Mouse (Mus musculus) myocyte (in vitro differentiated cells): ENCODE results near the gene Nek8. TPM values are rescaled to one million over a fixed set of nuclear protein-coding genes. Genes with fewer than 3 reads are reported as not detected.
A peak's percentile ranks its signal among the peaks of the same experiment; 100 is the strongest.
"Not testable (repeated sequence)": the region's sequence is repeated elsewhere in the genome, so short reads cannot be mapped to it uniquely, and the experiment has no call there.

Source experiments
- H3K27me3 ChIP-seq: one replicate; pipeline ENCODE4 v1.6.1; 2011; ENCODE audit not compliant: control insufficient read depth, insufficient read depth, insufficient read length
- H3K36me3 ChIP-seq: one replicate; pipeline ENCODE4 v1.6.1; 2011; ENCODE audit not compliant: control insufficient read depth, insufficient read depth
- H3K4me2 ChIP-seq: one replicate; pipeline ENCODE4 v1.6.1; 2011; ENCODE audit warnings: low read depth, control low read depth
- H3K4me3 ChIP-seq: one replicate; pipeline ENCODE4 v1.5.1; 2011; ENCODE audit warnings: mild to moderate bottlenecking, control low read depth, moderate library complexity
- H3K79me2 ChIP-seq: one replicate; pipeline ENCODE4 v1.6.1; 2011; ENCODE audit not compliant: control insufficient read depth, insufficient read depth
- H3ac ChIP-seq: one replicate; pipeline ENCODE4 v1.6.1; 2011; ENCODE audit not compliant: control insufficient read depth, insufficient read length
- CEBPB ChIP-seq: IDR thresholded peaks from 2 replicates; pipeline ENCODE4 v1.6.1; 2011; ENCODE audit warnings: mild to moderate bottlenecking, moderate library complexity; ENCODE audit not compliant: poor library complexity, insufficient read depth, severe bottlenecking
- E2F4 ChIP-seq: IDR thresholded peaks from one replicate; pipeline ENCODE4 v1.6.1; 2011; ENCODE audit warnings: mild to moderate bottlenecking, control low read depth, moderate library complexity; ENCODE audit not compliant: insufficient read depth
- MAX ChIP-seq: IDR thresholded peaks from one replicate; pipeline ENCODE4 v1.6.1; 2011; ENCODE audit warnings: low read depth, mild to moderate bottlenecking, control low read depth
- MYOD1 ChIP-seq, 3 experiments: IDR thresholded peaks; one replicate each; pipeline ENCODE4 v1.6.1; 2011; ENCODE audit warnings: control low read depth in 2 of 3, low read depth in 2 of 3, mild to moderate bottlenecking in 2 of 3, moderate library complexity in 1 of 3; ENCODE audit not compliant: insufficient read length in 2 of 3, control insufficient read depth in 1 of 3
- MYOG ChIP-seq, 3 experiments: IDR thresholded peaks; one replicate each; pipeline ENCODE4 v1.6.1; 2011; ENCODE audit warnings: control low read depth in 2 of 3, low read depth in 2 of 3, mild to moderate bottlenecking in 2 of 3; ENCODE audit not compliant: insufficient read length in 2 of 3, control insufficient read depth in 1 of 3, insufficient read depth in 1 of 3
- POLR2A ChIP-seq: IDR thresholded peaks from one replicate; pipeline ENCODE4 v1.6.1; 2011; ENCODE audit warnings: low read depth, mild to moderate bottlenecking, control low read depth, moderate library complexity; ENCODE audit not compliant: insufficient read length
- POLR2AphosphoS2 ChIP-seq: IDR thresholded peaks from one replicate; pipeline ENCODE4 v1.6.1; 2011; ENCODE audit warnings: low read depth, control low read depth; ENCODE audit not compliant: insufficient read length
- REST ChIP-seq: IDR thresholded peaks from one replicate; pipeline ENCODE4 v1.6.1; 2011; ENCODE audit warnings: mild to moderate bottlenecking, control low read depth, moderate library complexity; ENCODE audit not compliant: insufficient read depth, insufficient read length
- SRF ChIP-seq: IDR thresholded peaks from one replicate; pipeline ENCODE4 v1.6.1; 2011; ENCODE audit warnings: low read depth; ENCODE audit not compliant: control insufficient read depth, insufficient read length
- TCF12 ChIP-seq: IDR thresholded peaks from one replicate; pipeline ENCODE4 v1.6.1; 2011; ENCODE audit warnings: mild to moderate bottlenecking, control low read depth; ENCODE audit not compliant: poor library complexity, insufficient read depth, severe bottlenecking
- TCF3 ChIP-seq: IDR thresholded peaks from one replicate; pipeline ENCODE4 v1.6.1; 2011; ENCODE audit warnings: low read depth, control low read depth; ENCODE audit not compliant: insufficient read length
- USF1 ChIP-seq: IDR thresholded peaks from one replicate; pipeline ENCODE4 v1.6.1; 2011; ENCODE audit warnings: low read depth, mild to moderate bottlenecking, control low read depth, moderate library complexity
- polyA plus RNA-seq: library from polyadenylated mRNA; unstranded; fragments of >200 nt; fragmentation: generic; extraction: Trizol; gene quantifications from one replicate; pipeline ENCODE4 v1.2.1, GENCODE M21; 2012; ENCODE audit warnings: missing spikeins

Gene Nek8
- polyA plus RNA-seq, 1 experiment = 9.6 TPM

GRCm38 (mm10) chr11:78190041-78190440 is 13.6 kb upstream of the Nek8 start:
- TF ChIP-seq USF1 (no peak), SRF (no peak), REST (no peak), CEBPB (no peak), TCF12 (no peak), POLR2A (no peak), POLR2AphosphoS2 (no peak), TCF3 (no peak), MAX (no peak), E2F4 (no peak), MYOD1 (IDR thresholded peaks at IDR 0.05; ENCODE audit: control insufficient read depth in 1 of 3, insufficient read length in 2 of 3, low read depth in 2 of 3) (no peak), MYOG (IDR thresholded peaks at IDR 0.05; ENCODE audit: control insufficient read depth in 1 of 3, insufficient read depth in 1 of 3, insufficient read length in 2 of 3, low read depth in 2 of 3) (no peak)
- Histone ChIP-seq H3K27me3 (no peaks in the 10 kb centered on the region), H3ac (no peak overlapping the region), H3K4me3 (peak overlapping the region; percentile 78), H3K36me3 (peaks cover 17% of the 10 kb centered on the region), H3K79me2 (no peaks in the 10 kb centered on the region), H3K4me2 (peak overlapping the region; percentile 79)

DNA sequence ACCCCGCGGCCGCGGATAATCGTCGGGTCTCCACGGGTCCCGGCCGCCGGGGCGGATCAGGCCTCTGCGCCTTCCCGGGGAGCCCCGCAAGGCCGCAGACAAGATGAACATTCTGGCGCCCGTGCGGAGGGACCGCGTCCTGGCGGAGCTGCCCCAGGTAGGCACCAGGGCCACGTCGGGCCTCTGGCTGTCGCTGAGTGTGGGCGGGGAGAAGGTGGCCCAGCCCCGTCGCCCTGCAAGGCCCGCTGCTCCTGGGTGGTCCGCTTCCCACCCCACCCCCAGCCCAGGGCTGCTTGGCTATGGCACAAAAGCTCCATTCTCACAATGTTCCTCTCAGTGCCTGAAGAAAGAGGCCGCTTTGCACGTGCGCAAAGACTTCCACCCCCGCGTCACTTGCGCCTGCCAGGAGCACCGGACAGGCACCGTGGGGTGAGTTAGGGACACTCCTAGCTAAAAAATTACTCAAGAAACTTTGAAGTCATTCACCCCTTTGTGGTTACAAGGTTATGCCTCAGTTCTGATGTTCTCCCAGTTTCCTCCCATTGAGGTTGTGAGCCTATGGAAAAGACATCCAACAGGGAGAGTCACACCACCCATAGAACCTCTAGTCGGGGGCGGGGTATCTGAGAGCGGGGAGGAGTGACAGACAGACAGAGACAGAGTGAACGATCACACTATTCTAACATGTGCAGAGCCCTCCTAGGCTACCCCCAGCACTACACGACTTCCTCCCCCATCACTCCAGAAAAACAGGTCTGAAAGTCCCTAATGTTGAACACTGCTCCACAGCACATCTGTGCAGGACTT is 13.0 kb upstream of the Nek8 start:
- H3ac ChIP-seq = peak overlapping the region; percentile 19
- TF ChIP-seq MAX = no peak
- TF ChIP-seq TCF12 = no peak
- peak; percentile 70 for TF ChIP-seq POLR2A
- TF ChIP-seq MYOD1 (IDR thresholded peaks at IDR 0.05; ENCODE audit: control insufficient read depth in 1 of 3, insufficient read length in 2 of 3, low read depth in 2 of 3) = no peak
- peak; percentile 63 for TF ChIP-seq POLR2AphosphoS2
- no peak for TF ChIP-seq E2F4
- TF ChIP-seq TCF3 = no peak
- no peak for TF ChIP-seq SRF
- TF ChIP-seq CEBPB = no peak
- no peak for TF ChIP-seq REST
- peak in 1 of 3 experiments; percentile 1 for TF ChIP-seq MYOG (IDR thresholded peaks at IDR 0.05; ENCODE audit: control insufficient read depth in 1 of 3, insufficient read depth in 1 of 3, insufficient read length in 2 of 3, low read depth in 2 of 3)
- TF ChIP-seq USF1 = no peak
- H3K27me3 ChIP-seq = no peaks in the 10 kb centered on the region
- H3K4me2 ChIP-seq = peak overlapping the region; percentile 79
- peaks cover 17% of the 10 kb centered on the region for H3K36me3 ChIP-seq
- peak overlapping the region; percentile 78 for H3K4me3 ChIP-seq
- no peaks in the 10 kb centered on the region for H3K79me2 ChIP-seq

DNA sequence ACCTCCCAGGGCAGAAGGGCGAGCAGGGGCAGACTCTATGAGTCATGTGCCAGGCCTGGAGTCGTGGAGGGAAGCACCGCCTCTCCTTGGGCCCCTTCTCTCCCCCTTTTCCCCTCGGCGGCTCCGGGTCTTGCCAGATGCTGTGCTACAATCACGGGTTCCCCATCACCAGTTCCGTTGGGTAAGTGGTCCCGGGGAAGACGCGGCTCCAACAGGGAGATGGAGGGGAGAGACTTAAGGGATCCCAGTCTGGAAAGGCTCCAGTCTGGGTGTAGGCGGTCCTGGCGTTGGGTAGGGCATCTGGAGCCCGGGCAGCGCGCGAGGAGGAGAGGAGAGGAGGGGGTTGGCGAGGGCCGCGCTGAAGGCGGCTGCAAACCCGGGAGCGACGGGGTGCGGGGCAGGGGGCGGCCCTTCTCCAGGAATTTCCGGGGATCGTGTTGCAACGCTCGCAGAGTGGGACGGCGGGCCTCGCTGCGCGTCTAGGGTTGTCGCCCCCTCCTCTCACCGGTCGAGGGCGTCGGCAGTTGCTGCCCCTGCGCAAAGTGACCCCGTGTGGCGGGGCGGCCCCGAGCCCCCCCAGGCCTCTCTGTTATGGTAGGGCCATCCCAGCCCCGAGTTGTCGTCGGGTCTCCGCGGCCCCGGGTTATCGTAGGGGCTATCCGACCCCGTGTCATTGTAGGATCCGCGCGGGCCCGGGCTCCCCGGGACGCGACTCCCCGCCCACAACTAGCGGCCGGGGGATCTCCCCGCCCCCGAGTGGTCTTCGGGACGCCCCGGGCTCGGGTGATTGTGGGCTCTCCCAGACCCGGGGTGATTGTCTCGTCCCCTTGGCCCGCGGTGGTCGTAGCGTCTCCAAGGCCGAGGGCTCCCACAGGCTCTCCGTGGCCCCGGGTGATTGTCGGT is 12.1 kb upstream of the Nek8 start, which contains the start of gene Rab34:
TSS of gene Rab34 (plus strand) at position 100 of the 903 bp plus-strand sequence.
- Histone ChIP-seq H3ac (peak within 1 kb of the TSS; percentile 19), H3K4me3 (peak within 1 kb of the TSS; percentile 78), H3K79me2 (peaks cover 8% of the 10 kb centered on the region), H3K27me3 (no peaks in the 10 kb centered on the region), H3K36me3 (peaks cover 17% of the 10 kb centered on the region), H3K4me2 (peak within 1 kb of the TSS; percentile 79)
- TF ChIP-seq POLR2AphosphoS2 (peak; percentile 71), USF1 (peak; percentile 47), SRF (no peak), POLR2A (peak; percentile 66), MYOG (IDR thresholded peaks at IDR 0.05; ENCODE audit: control insufficient read depth in 1 of 3, insufficient read depth in 1 of 3, insufficient read length in 2 of 3, low read depth in 2 of 3) (peak in 1 of 3 experiments; percentile 9), TCF12 (no peak), MYOD1 (IDR thresholded peaks at IDR 0.05; ENCODE audit: control insufficient read depth in 1 of 3, insufficient read length in 2 of 3, low read depth in 2 of 3) (peak in 1 of 3 experiments; percentile 24)

DNA sequence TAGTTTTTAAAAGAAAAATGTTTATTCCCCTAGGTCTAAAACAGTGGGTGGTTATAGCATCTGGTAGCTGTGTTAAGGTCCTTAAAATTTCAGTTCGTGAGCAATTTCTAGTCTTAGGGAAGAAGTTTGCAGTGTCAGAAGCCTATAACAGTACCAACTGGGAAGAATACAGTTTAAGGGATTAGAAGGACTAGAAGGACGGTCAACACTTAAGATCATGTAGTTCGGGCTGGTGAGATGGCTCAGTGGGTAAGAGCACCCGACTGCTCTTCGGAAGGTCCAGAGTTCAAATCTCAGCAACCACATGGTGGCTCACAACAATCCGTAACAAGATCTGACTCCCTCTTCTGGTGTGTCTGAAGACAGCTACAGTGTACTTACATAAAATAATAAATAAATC is 8.2 kb upstream of the Nek8 start:
- not testable (repeated sequence) for H3K4me3 ChIP-seq, H3K4me2 ChIP-seq, H3ac ChIP-seq, H3K27me3 ChIP-seq
- H3K36me3 ChIP-seq = peaks cover 29% of the 10 kb centered on the region
- peaks cover 33% of the 10 kb centered on the region for H3K79me2 ChIP-seq
